Mouse (Mus musculus) NIH3T3 (cell line): Measurements from ENCODE around the gene Ccdc54.

Source experiments
- DNase-seq: peaks from one replicate; pipeline ENCODE4 v3.0.0-alpha.2; 2012; ENCODE audit warnings: low read depth

Ccdc54 gene

GRCm38 (mm10) chr16:50542554-50543333 is 48.2 kb downstream of the Ccdc54 start:
- peak; percentile 54 for DNase-seq
